Mouse (Mus musculus) E14TG2a.4 (cell line): ENCODE measurements around the gene Dnajc17.

Experiments
- CTCF ChIP-seq: conservative IDR thresholded peaks from 2 replicates; pipeline ENCODE4 v1.5.1; 2014; ENCODE audit warnings: low read length
- NANOG ChIP-seq: IDR thresholded peaks from 2 replicates; pipeline ENCODE4 v1.6.1; 2014; ENCODE audit warnings: borderline replicate concordance, low read length, mixed read lengths
- POU5F1 ChIP-seq: IDR thresholded peaks from 2 replicates; pipeline ENCODE4 v1.6.1; 2014; ENCODE audit warnings: low read length, borderline replicate concordance

GRCm38 (mm10) chr2:119198934-119199333 is 9.7 kb downstream of the Dnajc17 start:
- TF ChIP-seq CTCF: no peak
- TF ChIP-seq POU5F1: no peak
- TF ChIP-seq NANOG: no peak
